Mouse (Mus musculus): ENCODE data around the gene Mecr.

- TF ChIP-seq CTCF (IDR thresholded peaks at IDR 0.05; ENCODE audit: borderline replicate concordance, insufficient read depth, low read depth, low read length) (peak; percentile 97), POLR2A (IDR thresholded peaks at IDR 0.05; ENCODE audit: borderline replicate concordance, insufficient read depth, low read length) (peak; percentile 70)
Observed at GRCm38 (mm10) chr4:131837872-131838524, 5.3 kb upstream of the Mecr start, which contains the start of gene Ptpru.
